Mouse (Mus musculus) forebrain, embryonic 13.5 days (tissue): Measurements from ENCODE around the gene Hoxc11. TPM values are rescaled to one million over a fixed set of nuclear protein-coding genes. Genes with fewer than 3 reads are reported as not detected.

Experiments
- ATAC-seq: fragments of 200-750 bp; cut with Nextera tagmentation; 2 replicates; pipeline ENCODE4 v1.8.0; 2017
- H3K27ac ChIP-seq: fragments of 300-500 bp; sonication (generic); 2 replicates; pipeline ENCODE4 v1.5.1; 2015; ENCODE audit warnings: inconsistent platforms, mild to moderate bottlenecking, moderate library complexity
- H3K27me3 ChIP-seq: fragments of 300-500 bp; sonication (generic); 2 replicates; pipeline ENCODE4 v1.6.1; 2015; ENCODE audit warnings: mild to moderate bottlenecking, inconsistent platforms
- H3K36me3 ChIP-seq: fragments of 300-500 bp; sonication (generic); 2 replicates; pipeline ENCODE4 v1.6.1; 2015; ENCODE audit warnings: mild to moderate bottlenecking, inconsistent platforms; ENCODE audit not compliant: poor library complexity, severe bottlenecking
- H3K4me1 ChIP-seq: fragments of 300-500 bp; sonication (generic); 2 replicates; pipeline ENCODE4 v1.6.1; 2015; ENCODE audit warnings: inconsistent platforms
- H3K4me2 ChIP-seq: fragments of 300-500 bp; sonication (generic); 2 replicates; pipeline ENCODE4 v1.6.1; 2015; ENCODE audit warnings: inconsistent platforms, mild to moderate bottlenecking, moderate library complexity
- H3K4me3 ChIP-seq: fragments of 300-500 bp; sonication (generic); 2 replicates; pipeline ENCODE4 v1.5.1; 2015; ENCODE audit warnings: mild to moderate bottlenecking, inconsistent platforms
- H3K9ac ChIP-seq: fragments of 300-500 bp; sonication (generic); 2 replicates; pipeline ENCODE4 v1.6.1; 2015; ENCODE audit warnings: mild to moderate bottlenecking, inconsistent platforms
- H3K9me3 ChIP-seq: fragments of 300-500 bp; sonication (generic); replicated peaks from 2 replicates; pipeline ENCODE4 v1.6.1; 2016; ENCODE audit warnings: inconsistent platforms
- WGBS: fragments of 180-500 bp; shearing (Covaris S2); methylation state at CpG from one replicate; pipeline ENCODE4 v1.1.7; 2015; 5-methylcytosine and 5-hydroxymethylcytosine counted together
- polyA plus RNA-seq: library from polyadenylated mRNA; unstranded; fragments of >200 nt; fragmentation: Nextera tagmentation; extraction: Ambion mirVana; gene quantifications from 2 replicates; pipeline ENCODE4 v1.2.1, GENCODE M21; 2015

Hoxc11 gene
- polyA plus RNA-seq, 1 experiment from 2014 or later, result not detected

DNA sequence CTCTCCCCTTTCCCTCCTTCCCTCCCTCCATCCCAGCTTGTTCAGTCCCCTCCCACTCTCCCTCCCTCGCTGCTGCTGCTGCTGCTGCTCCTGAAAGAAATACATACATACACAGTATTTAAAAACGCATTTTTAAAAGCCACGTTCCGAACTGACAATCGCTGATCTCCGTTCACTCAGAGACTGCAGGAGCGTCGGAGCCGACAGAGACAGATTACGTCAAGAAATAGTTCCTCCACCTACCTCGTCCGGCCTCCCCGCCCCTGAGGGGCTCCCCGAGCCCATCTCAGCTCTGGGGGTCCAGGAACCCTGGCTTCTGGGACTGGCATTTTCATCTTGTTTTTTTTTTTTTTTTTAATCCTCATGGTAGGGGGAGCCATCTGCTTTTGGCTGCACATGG, 26.7 kb downstream of the Hoxc11 start:
- no peak for ATAC-seq
- H3K36me3 ChIP-seq, result no peaks in the 10 kb centered on the region
- peak overlapping the region; percentile 41 for H3K4me2 ChIP-seq
- H3K4me1 ChIP-seq, result peaks cover 8% of the 10 kb centered on the region
- H3K9ac ChIP-seq, result no peak overlapping the region
- no peaks in the 10 kb centered on the region for H3K9me3 ChIP-seq
- H3K27ac ChIP-seq, result no peak overlapping the region
- H3K4me3 ChIP-seq, result 0 out of 2 replicates have a peak overlapping the region, but pooled peaks have one; percentile 22
- WGBS, result 1% methylated on average over 14 of the region's 14 CpGs
- peaks cover 100% of the 10 kb centered on the region for H3K27me3 ChIP-seq

DNA sequence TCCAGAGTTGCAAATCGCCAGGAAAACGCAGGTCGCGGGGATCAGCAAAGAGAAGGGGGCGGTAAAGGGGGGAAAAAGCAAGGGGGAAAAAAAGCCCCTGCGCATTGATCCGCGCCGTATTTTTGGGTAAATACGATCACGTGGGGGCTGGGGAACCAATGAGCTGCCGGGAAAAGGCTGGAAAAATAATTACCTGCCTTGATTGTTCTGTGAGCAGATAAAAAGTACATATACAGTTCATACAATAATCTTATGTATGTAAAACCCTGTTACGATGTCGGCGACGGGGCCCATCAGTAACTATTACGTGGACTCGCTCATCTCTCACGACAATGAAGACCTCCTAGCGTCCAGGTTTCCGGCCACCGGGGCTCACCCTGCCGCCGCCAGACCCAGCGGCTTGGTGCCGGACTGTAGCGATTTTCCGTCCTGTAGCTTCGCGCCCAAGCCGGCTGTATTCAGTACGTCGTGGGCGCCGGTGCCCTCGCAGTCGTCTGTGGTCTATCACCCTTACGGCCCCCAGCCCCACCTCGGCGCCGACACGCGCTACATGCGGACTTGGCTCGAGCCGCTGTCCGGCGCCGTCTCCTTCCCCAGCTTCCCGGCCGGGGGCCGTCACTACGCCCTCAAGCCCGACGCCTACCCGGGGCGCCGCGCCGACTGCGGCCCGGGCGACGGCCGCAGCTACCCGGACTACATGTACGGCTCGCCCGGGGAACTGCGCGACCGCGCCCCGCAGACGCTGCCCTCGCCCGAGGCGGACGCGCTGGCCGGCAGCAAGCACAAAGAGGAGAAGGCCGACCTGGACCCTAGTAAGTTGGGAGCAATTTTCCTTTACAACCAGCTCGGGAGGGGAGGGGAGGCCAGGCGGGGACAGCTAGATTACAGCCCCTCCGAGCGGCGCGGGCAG, 27.4 kb downstream of the Hoxc11 start:
- H3K27ac ChIP-seq, result no peak overlapping the region
- peak overlapping the region; percentile 22 for H3K4me3 ChIP-seq
- peak overlapping the region; percentile 41 for H3K4me2 ChIP-seq
- H3K27me3 ChIP-seq, result peaks cover 100% of the 10 kb centered on the region
- under 1% methylated on average over 88 of the region's 88 CpGs for WGBS
- ATAC-seq, result no peak
- H3K36me3 ChIP-seq, result no peaks in the 10 kb centered on the region
- H3K4me1 ChIP-seq, result peaks cover 8% of the 10 kb centered on the region
- no peaks in the 10 kb centered on the region for H3K9me3 ChIP-seq
- H3K9ac ChIP-seq, result no peak overlapping the region

- WGBS, result under 1% methylated on average over 12 of the region's 12 CpGs
- peaks cover 100% of the 10 kb centered on the region for H3K27me3 ChIP-seq
- no peak overlapping the region for H3K4me2 ChIP-seq
- no peak overlapping the region for H3K27ac ChIP-seq
- H3K9ac ChIP-seq, result no peak overlapping the region
- peaks cover 8% of the 10 kb centered on the region for H3K4me1 ChIP-seq
- no peak overlapping the region for H3K4me3 ChIP-seq
- no peaks in the 10 kb centered on the region for H3K36me3 ChIP-seq
- H3K9me3 ChIP-seq, result no peaks in the 10 kb centered on the region
- ATAC-seq, result no peak
These were observed 29.5 kb downstream of the Hoxc11 start for GRCm38 (mm10) chr15:102983716-102984115.

DNA sequence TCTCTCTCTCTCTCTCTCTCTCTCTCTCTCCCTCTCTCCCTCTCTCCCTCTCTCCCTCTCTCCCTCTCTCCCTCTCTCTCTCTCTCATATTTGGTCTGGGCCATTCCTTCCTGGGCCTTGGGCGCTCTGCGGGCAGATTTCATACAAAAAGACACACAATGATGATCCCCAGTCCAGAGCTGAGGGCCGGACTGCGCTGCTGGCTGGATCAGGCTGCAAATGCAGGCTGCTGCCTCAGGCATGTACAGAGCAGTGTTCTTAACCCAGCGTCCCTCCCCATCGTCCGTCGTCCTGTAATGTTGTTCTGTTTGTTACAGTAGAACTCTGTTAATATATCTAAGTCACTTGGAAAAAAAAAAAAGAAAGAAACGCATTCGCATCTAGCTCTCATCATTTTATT, 30.3 kb downstream of the Hoxc11 start:
- Histone ChIP-seq H3K27ac (no peak overlapping the region), H3K9ac (no peak overlapping the region), H3K4me1 (peaks cover 8% of the 10 kb centered on the region), H3K9me3 (no peaks in the 10 kb centered on the region), H3K4me2 (no peak overlapping the region), H3K4me3 (no peak overlapping the region), H3K36me3 (no peaks in the 10 kb centered on the region), H3K27me3 (peaks cover 100% of the 10 kb centered on the region)
- WGBS, result 0% methylated on average over 10 of the region's 10 CpGs
- ATAC-seq, result no peak

- no peaks in the 10 kb centered on the region for H3K9me3 ChIP-seq
- H3K36me3 ChIP-seq, result no peaks in the 10 kb centered on the region
- H3K4me1 ChIP-seq, result peaks cover 8% of the 10 kb centered on the region
- 1% methylated on average over 3 of the region's 3 CpGs for WGBS
- H3K4me3 ChIP-seq, result no peak overlapping the region
- no peak overlapping the region for H3K27ac ChIP-seq
- H3K27me3 ChIP-seq, result peaks cover 100% of the 10 kb centered on the region
- no peak for ATAC-seq
- H3K9ac ChIP-seq, result no peak overlapping the region
- no peak overlapping the region for H3K4me2 ChIP-seq
These were observed 30.7 kb downstream of the Hoxc11 start for GRCm38 (mm10) chr15:102984925-102985324.

GRCm38 (mm10) chr15:102987124-102987833, 33.1 kb downstream of the Hoxc11 start:
- Histone ChIP-seq H3K4me2 (no peak overlapping the region), H3K4me3 (no peak overlapping the region), H3K9ac (no peak overlapping the region), H3K36me3 (no peaks in the 10 kb centered on the region), H3K27ac (no peak overlapping the region), H3K9me3 (no peaks in the 10 kb centered on the region), H3K4me1 (no peaks in the 10 kb centered on the region; the same call in 1 of the 2 replicates), H3K27me3 (peaks cover 99% of the 10 kb centered on the region)
- WGBS, result 3% methylated on average over 21 of the region's 21 CpGs
- ATAC-seq, result no peak

- Histone ChIP-seq H3K36me3 (no peaks in the 10 kb centered on the region), H3K9ac (no peak overlapping the region), H3K4me1 (no peaks in the 10 kb centered on the region), H3K4me2 (no peak overlapping the region), H3K27ac (no peak overlapping the region), H3K4me3 (no peak overlapping the region), H3K27me3 (peaks cover 99% of the 10 kb centered on the region), H3K9me3 (no peaks in the 10 kb centered on the region)
- WGBS, result 10% methylated on average over 5 of the region's 5 CpGs
- ATAC-seq, result no peak
These were observed 33.9 kb downstream of the Hoxc11 start for GRCm38 (mm10) chr15:102988078-102988477.

DNA sequence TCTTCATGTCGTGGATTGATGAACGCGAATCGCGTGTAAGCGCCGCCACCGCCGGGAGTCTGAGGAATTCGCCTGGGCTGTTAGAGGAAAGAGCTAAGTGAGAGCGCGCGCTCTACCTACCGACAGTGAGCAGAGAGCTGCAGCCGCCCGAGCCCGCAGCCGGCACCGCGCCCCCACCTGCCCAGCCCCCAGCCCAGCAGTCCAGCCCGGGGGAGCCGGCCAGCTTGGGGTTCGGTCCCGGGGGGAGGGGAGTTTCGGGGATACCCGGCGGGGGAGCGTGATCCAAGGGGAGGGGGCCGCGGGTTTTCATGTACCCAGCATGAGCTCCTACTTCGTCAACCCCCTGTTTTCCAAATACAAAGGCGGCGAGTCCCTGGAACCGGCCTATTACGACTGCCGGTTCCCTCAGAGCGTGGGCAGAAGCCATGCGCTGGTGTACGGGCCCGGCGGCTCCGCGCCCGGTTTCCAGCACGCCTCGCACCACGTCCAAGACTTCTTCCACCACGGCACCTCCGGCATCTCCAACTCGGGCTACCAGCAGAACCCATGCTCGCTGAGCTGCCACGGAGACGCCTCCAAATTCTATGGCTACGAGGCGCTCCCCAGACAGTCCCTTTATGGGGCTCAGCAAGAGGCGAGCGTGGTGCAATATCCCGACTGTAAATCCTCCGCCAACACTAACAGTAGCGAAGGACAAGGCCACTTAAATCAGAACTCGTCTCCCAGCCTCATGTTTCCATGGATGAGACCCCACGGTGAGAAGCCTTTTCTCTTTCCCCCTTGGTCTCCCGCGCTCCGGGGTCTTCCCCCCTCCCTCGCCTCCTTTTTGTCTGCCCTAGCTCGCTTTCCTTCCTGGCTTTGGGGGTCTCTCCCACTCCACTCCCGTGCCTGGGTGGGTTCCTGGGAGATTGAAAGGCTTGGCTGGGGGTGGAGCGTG, 36.5 kb downstream of the Hoxc11 start, which contains the start of gene Hoxc8:
TSS of gene Hoxc8 (plus strand) at position 147 of the 937 bp plus-strand sequence.
- H3K9ac ChIP-seq, result no peak within 1 kb of the TSS
- ATAC-seq, result no peak
- H3K4me3 ChIP-seq, result peak within 1 kb of the TSS; percentile 4; the same call in 1 of the 2 replicates
- peak within 1 kb of the TSS; percentile 16; the same call in 1 of the 2 replicates for H3K4me2 ChIP-seq
- no peaks in the 10 kb centered on the region for H3K4me1 ChIP-seq
- peaks cover 98% of the 10 kb centered on the region for H3K27me3 ChIP-seq
- H3K27ac ChIP-seq, result no peak within 1 kb of the TSS
- no peaks in the 10 kb centered on the region for H3K9me3 ChIP-seq
- H3K36me3 ChIP-seq, result no peaks in the 10 kb centered on the region
- under 1% methylated on average over 69 of the region's 69 CpGs for WGBS

- Histone ChIP-seq H3K36me3 (no peaks in the 10 kb centered on the region), H3K4me2 (no peak overlapping the region), H3K27ac (no peak overlapping the region), H3K4me3 (no peak overlapping the region), H3K9ac (no peak overlapping the region), H3K4me1 (no peaks in the 10 kb centered on the region), H3K27me3 (peaks cover 98% of the 10 kb centered on the region), H3K9me3 (no peaks in the 10 kb centered on the region)
- ATAC-seq, result no peak
- 3% methylated on average over 7 of the region's 7 CpGs for WGBS
These were observed 37.6 kb downstream of the Hoxc11 start for GRCm38 (mm10) chr15:102991782-102992181.

DNA sequence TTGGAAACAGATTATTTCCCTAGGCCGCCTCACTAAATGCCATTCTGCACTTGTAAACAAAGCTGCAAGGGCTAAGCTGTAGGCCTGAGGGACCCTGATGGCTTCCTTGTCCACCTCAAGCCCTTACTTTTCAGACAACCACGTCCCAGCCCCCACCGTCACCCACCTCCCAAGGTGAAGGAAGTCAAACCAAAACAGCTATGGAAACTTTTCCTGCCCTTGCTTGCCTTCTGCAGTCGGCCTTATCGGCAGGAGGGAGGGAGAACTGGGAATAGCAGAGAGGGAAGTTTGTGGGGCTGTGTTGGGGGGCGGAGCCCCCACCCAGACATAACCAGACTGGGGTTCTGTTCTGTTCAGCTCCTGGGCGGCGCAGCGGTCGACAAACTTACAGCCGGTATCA, 38.0 kb downstream of the Hoxc11 start:
- Histone ChIP-seq H3K4me3 (no peak overlapping the region), H3K36me3 (no peaks in the 10 kb centered on the region), H3K4me1 (no peaks in the 10 kb centered on the region), H3K27ac (no peak overlapping the region), H3K4me2 (no peak overlapping the region), H3K27me3 (peaks cover 98% of the 10 kb centered on the region), H3K9me3 (no peaks in the 10 kb centered on the region), H3K9ac (no peak overlapping the region)
- WGBS, result 0% methylated on average over 11 of the region's 11 CpGs
- ATAC-seq, result no peak

GRCm38 (mm10) chr15:102992863-102993262, 38.6 kb downstream of the Hoxc11 start:
- 2% methylated on average over 3 of the region's 3 CpGs for WGBS
- Histone ChIP-seq H3K36me3 (no peaks in the 10 kb centered on the region), H3K9ac (no peak overlapping the region), H3K4me2 (no peak overlapping the region), H3K27ac (no peak overlapping the region), H3K4me3 (no peak overlapping the region), H3K4me1 (no peaks in the 10 kb centered on the region), H3K9me3 (no peaks in the 10 kb centered on the region), H3K27me3 (peaks cover 98% of the 10 kb centered on the region)
- no peak for ATAC-seq
